Mouse (Mus musculus): ENCODE results near the gene Fastkd5.
"Not testable (repeated sequence)": the region's sequence is repeated elsewhere in the genome, so short reads cannot be mapped to it uniquely, and the experiment has no call there.

Fastkd5 gene

DNA sequence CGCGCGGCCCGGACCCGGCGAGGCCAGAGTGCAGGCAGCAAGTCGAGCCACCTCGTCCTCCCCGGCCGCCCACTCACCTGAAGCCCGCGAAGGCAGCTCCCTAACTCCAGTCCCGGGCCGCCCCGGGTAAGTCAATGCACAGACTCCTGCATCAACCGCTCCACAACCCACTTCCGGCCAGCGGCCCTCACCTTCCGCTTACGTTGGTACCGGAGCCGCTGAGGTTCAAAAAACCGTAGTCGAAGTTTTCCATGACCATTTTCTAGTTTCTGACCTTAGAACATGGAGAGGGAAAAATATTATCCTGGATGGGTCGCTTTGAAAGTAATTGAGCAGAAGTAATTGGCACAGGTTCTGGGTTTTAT, at the start of gene Fastkd5, which contains the start of gene Ubox5:
Fastkd5 (minus strand) TSS at position 189 of the 365 bp plus-strand sequence.
Ubox5 (minus strand) TSS at position 200 of the 365 bp plus-strand sequence.
- in situ Hi-C loops (cut with MboI, MseI), result loop anchor here in 1 of 2 experiments (10.0 kb wide), 1 partner anchor 1235 kb away; no protein-coding TSS in a partner anchor

- in situ Hi-C loops (cut with MboI, MseI), result no loop called here
These were observed 49.3 kb upstream of the Fastkd5 start for GRCm38 (mm10) chr2:130679154-130679553.

DNA sequence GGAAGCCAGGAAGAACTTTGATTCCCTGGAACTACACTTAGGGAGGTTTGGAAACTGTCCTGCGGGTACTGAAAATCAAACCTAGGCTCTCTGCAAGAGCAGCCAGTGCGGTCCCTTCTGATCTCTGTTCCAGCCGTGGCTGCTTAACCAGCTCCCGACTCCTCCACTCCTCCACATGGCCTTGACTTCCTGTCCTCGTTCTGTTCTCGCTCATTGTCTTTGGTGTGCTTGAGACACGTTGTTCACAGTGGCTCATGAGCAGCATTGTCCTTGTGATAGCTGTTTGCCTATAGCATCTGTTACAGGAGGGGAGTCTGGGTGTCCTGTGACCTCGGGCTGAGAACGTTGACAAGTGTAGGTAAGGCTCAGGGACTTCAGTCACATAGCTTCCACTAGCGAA, 47.4 kb upstream of the Fastkd5 start:
- in situ Hi-C loops (cut with MboI, MseI), result no loop called here

GRCm38 (mm10) chr2:130667559-130667958, 37.7 kb upstream of the Fastkd5 start, which contains the start of gene Itpa:
Gene Itpa (plus strand): TSS chr2:130667610.
- in situ Hi-C loops (cut with MboI, MseI), result loop anchor here in 1 of 2 experiments (5.0 kb wide), 1 partner anchor 90 kb away; the partner anchor contains the start of gene Oxt

- in situ Hi-C loops (cut with MboI, MseI), result no loop called here
These were observed 34.4 kb upstream of the Fastkd5 start, which contains the start of gene Ddrgk1 for GRCm38 (mm10) chr2:130664102-130664701. Gene Ddrgk1 (minus strand): TSS chr2:130664659.

DNA sequence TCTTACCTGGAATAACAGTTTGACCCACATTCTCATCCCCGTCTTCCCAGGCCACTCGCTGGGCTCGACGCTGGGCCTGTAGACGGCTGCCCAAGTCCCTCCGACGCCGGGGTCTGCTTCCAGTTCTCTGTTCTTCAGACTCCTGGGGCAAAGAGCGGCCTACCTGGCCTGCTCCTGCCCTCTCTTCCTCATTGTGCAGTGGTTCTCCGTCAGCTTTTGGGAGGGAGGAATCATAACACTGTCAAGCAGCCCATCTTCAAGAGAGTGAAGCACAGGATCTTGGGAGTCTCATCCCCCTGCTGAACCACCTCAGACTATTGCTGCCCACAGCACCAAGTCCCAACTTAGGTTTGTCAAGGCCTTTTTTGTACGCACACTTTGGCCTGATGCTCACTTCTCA, 33.5 kb upstream of the Fastkd5 start:
- in situ Hi-C loops (cut with MboI, MseI), result no loop called here

DNA sequence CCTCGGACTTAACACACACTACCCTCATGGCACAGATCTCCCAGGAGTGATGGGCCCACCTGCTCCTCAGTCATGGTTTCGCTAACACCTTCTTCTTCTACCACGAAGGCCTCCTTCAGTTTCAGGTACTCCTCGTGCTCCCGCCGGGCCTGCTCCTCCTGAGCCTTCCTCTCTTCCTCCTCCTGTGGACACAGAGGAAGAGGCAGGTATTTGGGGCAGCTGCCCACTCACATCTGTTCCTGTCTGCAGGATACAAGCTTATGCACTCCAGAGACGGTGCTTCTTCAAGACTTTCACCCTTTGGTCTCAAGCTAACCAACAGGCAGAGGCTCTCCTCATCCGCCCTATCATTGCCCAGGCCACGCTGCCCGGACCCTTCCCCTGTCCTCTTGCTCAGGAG, 28.7 kb upstream of the Fastkd5 start:
- in situ Hi-C loops (cut with MboI, MseI), result no loop called here

- in situ Hi-C loops (cut with MboI, MseI), result no loop called here
These were observed 27.7 kb upstream of the Fastkd5 start for GRCm38 (mm10) chr2:130657541-130657940.

DNA sequence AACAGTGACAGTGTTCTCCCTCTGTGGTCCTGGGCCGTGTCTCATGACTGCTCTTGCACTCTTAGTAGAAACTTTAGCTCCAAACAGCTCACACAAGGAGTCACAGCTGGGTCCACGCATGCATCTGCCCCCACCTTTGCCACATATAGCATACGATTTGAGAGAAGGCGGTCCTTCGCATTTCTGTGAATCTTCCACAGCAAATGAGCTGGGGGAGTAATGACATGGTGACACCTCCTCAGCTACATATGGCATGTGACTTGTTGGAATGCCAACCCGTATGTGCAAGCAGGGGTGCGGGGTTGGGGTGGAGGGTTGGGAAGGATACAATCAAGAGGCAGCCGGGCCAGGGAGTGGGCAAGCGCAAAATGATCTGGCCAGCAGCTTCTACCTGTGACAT, 26.7 kb upstream of the Fastkd5 start:
- in situ Hi-C loops (cut with MboI, MseI), result no loop called here

GRCm38 (mm10) chr2:130655660-130656339, 26.0 kb upstream of the Fastkd5 start:
- in situ Hi-C loops (cut with MboI, MseI), result no loop called here

- in situ Hi-C loops (cut with MboI, MseI), result no loop called here
These were observed 23.9 kb upstream of the Fastkd5 start for GRCm38 (mm10) chr2:130653760-130654159.

- in situ Hi-C loops (cut with MboI, MseI), result no loop called here
These were observed 23.5 kb upstream of the Fastkd5 start for GRCm38 (mm10) chr2:130653303-130653702.

- in situ Hi-C loops (cut with MboI, MseI), result not testable (repeated sequence)
These were observed 19.2 kb upstream of the Fastkd5 start for GRCm38 (mm10) chr2:130649028-130649427.

DNA sequence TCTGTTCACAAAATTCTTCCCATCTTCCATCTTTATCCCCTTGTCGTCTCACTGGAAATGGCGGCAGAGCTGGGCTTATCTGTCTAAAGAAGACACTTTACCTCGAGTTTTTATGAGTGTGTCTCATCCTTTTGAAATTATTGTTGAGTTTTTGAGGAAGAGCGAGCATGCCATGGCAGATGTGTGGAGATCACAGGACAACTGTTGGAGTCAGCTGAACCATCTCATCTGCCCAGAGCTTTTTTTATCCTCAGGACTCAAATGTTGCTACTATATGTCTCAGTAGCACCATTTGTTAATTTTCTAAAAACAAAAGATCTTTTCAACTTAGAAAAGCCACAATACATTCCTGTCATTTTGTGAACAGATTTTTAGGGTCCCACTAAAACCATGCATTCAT, 15.4 kb upstream of the Fastkd5 start:
- in situ Hi-C loops (cut with MboI, MseI), result no loop called here

GRCm38 (mm10) chr2:130642684-130643369, 13.0 kb upstream of the Fastkd5 start, which contains the start of gene Lzts3:
Gene Lzts3 (minus strand): TSS chr2:130642803.
- in situ Hi-C loops (cut with MboI, MseI), result no loop called here

DNA sequence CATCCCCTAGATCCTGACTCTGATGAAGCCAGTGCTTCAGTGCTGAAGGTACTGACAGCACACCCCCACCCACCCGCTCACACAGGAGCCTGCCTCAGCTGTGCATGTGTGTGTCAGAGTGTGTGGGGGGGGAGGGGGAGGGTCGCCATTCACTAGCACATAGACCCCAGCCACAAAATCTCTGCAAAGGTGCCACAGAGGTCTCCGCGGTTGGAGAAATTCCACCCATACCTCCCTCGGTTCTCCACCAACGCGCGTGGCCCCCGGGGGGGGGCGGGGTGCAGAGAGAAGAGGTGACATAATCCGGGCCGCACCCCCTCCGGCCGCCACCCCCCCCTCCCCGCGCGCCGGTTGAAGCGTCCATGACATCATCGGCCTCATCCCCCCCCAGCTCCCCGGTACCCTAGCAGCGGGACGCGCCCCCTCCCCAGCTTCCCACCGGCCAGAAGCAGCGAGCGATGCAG, 12.4 kb upstream of the Fastkd5 start:
- in situ Hi-C loops (cut with MboI, MseI), result no loop called here

- in situ Hi-C loops (cut with MboI, MseI), result no loop called here
These were observed 11.7 kb upstream of the Fastkd5 start for GRCm38 (mm10) chr2:130641351-130642025.

- in situ Hi-C loops (cut with MboI, MseI), result loop anchor here in 1 of 2 experiments (5.0 kb wide), 1 partner anchor 58 kb away; the partner anchor contains the start of gene Slc4a11
These were observed 9.4 kb upstream of the Fastkd5 start for GRCm38 (mm10) chr2:130639276-130639675.

- in situ Hi-C loops (cut with MboI, MseI), result loop anchor here in 1 of 2 experiments (5.0 kb wide), 1 partner anchor 59 kb away; the partner anchor contains the start of gene Slc4a11
These were observed 8.3 kb upstream of the Fastkd5 start for GRCm38 (mm10) chr2:130638101-130638611.

- in situ Hi-C loops (cut with MboI, MseI), result loop anchor here in 1 of 2 experiments (5.0 kb wide), 1 partner anchor 61 kb away; the partner anchor contains the start of gene Slc4a11
These were observed 6.0 kb upstream of the Fastkd5 start for GRCm38 (mm10) chr2:130635847-130636246.

Data from T-helper 17 cell (primary cell).